Mouse (Mus musculus): ENCODE data around the gene Ppfibp1. TPM values are rescaled to one million over a fixed set of nuclear protein-coding genes. Genes with fewer than 3 reads are reported as not detected.
"Not testable (repeated sequence)": the region's sequence is repeated elsewhere in the genome, so short reads cannot be mapped to it uniquely, and the experiment has no call there.

Ppfibp1 gene
- polyA plus RNA-seq, 1 experiment from 2014 or later: 66.1 TPM

- H3K36me3 ChIP-seq (ENCODE audit: insufficient read depth, low read length): no peaks in the 10 kb centered on the region
- ATAC-seq (ENCODE audit: low FRiP score, low TSS enrichment): peak; percentile 54; the same call in 1 of the 2 replicates
- 94% methylated on average over 9 of the region's 9 CpGs for WGBS
- H3K4me3 ChIP-seq (ENCODE audit: low read length): no peak overlapping the region
- H3K4me1 ChIP-seq (ENCODE audit: insufficient read depth, low read length): no peaks in the 10 kb centered on the region
- peaks cover 4% of the 10 kb centered on the region; the same call in 1 of the 2 replicates for H3K9me3 ChIP-seq (ENCODE audit: low read length)
- H3K27ac ChIP-seq (ENCODE audit: low read length): no peak overlapping the region
- H3K4me2 ChIP-seq (replicated peaks; ENCODE audit: low read depth, low read length): no peak overlapping the region
- no peaks in the 10 kb centered on the region for H3K27me3 ChIP-seq (ENCODE audit: insufficient read depth, low read length)
- no peak overlapping the region for H3K9ac ChIP-seq (replicated peaks; ENCODE audit: low read length)
These were observed 33.1 kb upstream of the Ppfibp1 start for GRCm38 (mm10) chr6:146855185-146855584.

GRCm38 (mm10) chr6:146857386-146857785, 30.9 kb upstream of the Ppfibp1 start:
- H3K36me3 ChIP-seq (ENCODE audit: insufficient read depth, low read length): no peaks in the 10 kb centered on the region
- WGBS: 92% methylated on average over 2 of the region's 2 CpGs
- no peak overlapping the region for H3K9ac ChIP-seq (replicated peaks; ENCODE audit: low read length)
- H3K27me3 ChIP-seq (ENCODE audit: insufficient read depth, low read length): no peaks in the 10 kb centered on the region
- no peak overlapping the region for H3K4me2 ChIP-seq (replicated peaks; ENCODE audit: low read depth, low read length)
- no peak overlapping the region for H3K27ac ChIP-seq (ENCODE audit: low read length)
- no peaks in the 10 kb centered on the region for H3K4me1 ChIP-seq (ENCODE audit: insufficient read depth, low read length)
- ATAC-seq (ENCODE audit: low FRiP score, low TSS enrichment): no peak
- peaks cover 4% of the 10 kb centered on the region; the same call in 1 of the 2 replicates for H3K9me3 ChIP-seq (ENCODE audit: low read length)
- no peak overlapping the region for H3K4me3 ChIP-seq (ENCODE audit: low read length)

- WGBS: 88% methylated on average over 2 of the region's 2 CpGs
- H3K9ac ChIP-seq (replicated peaks; ENCODE audit: low read length): no peak overlapping the region
- H3K27me3 ChIP-seq (ENCODE audit: insufficient read depth, low read length): no peaks in the 10 kb centered on the region
- H3K36me3 ChIP-seq (ENCODE audit: insufficient read depth, low read length): no peaks in the 10 kb centered on the region
- H3K9me3 ChIP-seq (ENCODE audit: low read length): no peaks in the 10 kb centered on the region
- no peak for ATAC-seq (ENCODE audit: low FRiP score, low TSS enrichment)
- no peaks in the 10 kb centered on the region for H3K4me1 ChIP-seq (ENCODE audit: insufficient read depth, low read length)
- H3K4me2 ChIP-seq (replicated peaks; ENCODE audit: low read depth, low read length): no peak overlapping the region
- no peak overlapping the region for H3K27ac ChIP-seq (ENCODE audit: low read length)
- H3K4me3 ChIP-seq (ENCODE audit: low read length): no peak overlapping the region
These were observed 25.1 kb upstream of the Ppfibp1 start for GRCm38 (mm10) chr6:146863154-146863553.

GRCm38 (mm10) chr6:146864370-146864769, 23.9 kb upstream of the Ppfibp1 start:
- not testable (repeated sequence) for H3K36me3 ChIP-seq (ENCODE audit: insufficient read depth, low read length); H3K9me3 ChIP-seq (ENCODE audit: low read length); ATAC-seq (ENCODE audit: low FRiP score, low TSS enrichment); H3K9ac ChIP-seq (replicated peaks; ENCODE audit: low read length); H3K4me3 ChIP-seq (ENCODE audit: low read length); H3K4me1 ChIP-seq (ENCODE audit: insufficient read depth, low read length); H3K4me2 ChIP-seq (replicated peaks; ENCODE audit: low read depth, low read length); H3K27me3 ChIP-seq (ENCODE audit: insufficient read depth, low read length); H3K27ac ChIP-seq (ENCODE audit: low read length)
- WGBS: 83% methylated on average over 2 of the region's 5 CpGs

- H3K4me2 ChIP-seq (replicated peaks; ENCODE audit: low read depth, low read length): no peak overlapping the region
- no peaks in the 10 kb centered on the region for H3K36me3 ChIP-seq (ENCODE audit: insufficient read depth, low read length)
- 84% methylated on average over 4 of the region's 4 CpGs for WGBS
- H3K27me3 ChIP-seq (ENCODE audit: insufficient read depth, low read length): no peaks in the 10 kb centered on the region
- no peaks in the 10 kb centered on the region for H3K4me1 ChIP-seq (ENCODE audit: insufficient read depth, low read length)
- H3K27ac ChIP-seq (ENCODE audit: low read length): no peak overlapping the region
- H3K9ac ChIP-seq (replicated peaks; ENCODE audit: low read length): no peak overlapping the region
- no peak for ATAC-seq (ENCODE audit: low FRiP score, low TSS enrichment)
- H3K9me3 ChIP-seq (ENCODE audit: low read length): no peaks in the 10 kb centered on the region
- H3K4me3 ChIP-seq (ENCODE audit: low read length): no peak overlapping the region
These were observed 22.6 kb upstream of the Ppfibp1 start for GRCm38 (mm10) chr6:146865701-146866100.

- H3K4me3 ChIP-seq (ENCODE audit: low read length): no peak overlapping the region
- 94% methylated on average over 4 of the region's 4 CpGs for WGBS
- H3K36me3 ChIP-seq (ENCODE audit: insufficient read depth, low read length): no peaks in the 10 kb centered on the region
- no peaks in the 10 kb centered on the region; the same call in 1 of the 2 replicates for H3K4me1 ChIP-seq (ENCODE audit: insufficient read depth, low read length)
- H3K27ac ChIP-seq (ENCODE audit: low read length): no peak overlapping the region
- peaks cover 3% of the 10 kb centered on the region; the same call in 1 of the 2 replicates for H3K9me3 ChIP-seq (ENCODE audit: low read length)
- no peak for ATAC-seq (ENCODE audit: low FRiP score, low TSS enrichment)
- no peak overlapping the region for H3K4me2 ChIP-seq (replicated peaks; ENCODE audit: low read depth, low read length)
- H3K9ac ChIP-seq (replicated peaks; ENCODE audit: low read length): no peak overlapping the region
- H3K27me3 ChIP-seq (ENCODE audit: insufficient read depth, low read length): no peaks in the 10 kb centered on the region
These were observed 16.3 kb upstream of the Ppfibp1 start for GRCm38 (mm10) chr6:146871975-146872374.

- ATAC-seq (ENCODE audit: low FRiP score, low TSS enrichment): no peak
These were observed 13.9 kb upstream of the Ppfibp1 start for GRCm38 (mm10) chr6:146874415-146874814.

DNA sequence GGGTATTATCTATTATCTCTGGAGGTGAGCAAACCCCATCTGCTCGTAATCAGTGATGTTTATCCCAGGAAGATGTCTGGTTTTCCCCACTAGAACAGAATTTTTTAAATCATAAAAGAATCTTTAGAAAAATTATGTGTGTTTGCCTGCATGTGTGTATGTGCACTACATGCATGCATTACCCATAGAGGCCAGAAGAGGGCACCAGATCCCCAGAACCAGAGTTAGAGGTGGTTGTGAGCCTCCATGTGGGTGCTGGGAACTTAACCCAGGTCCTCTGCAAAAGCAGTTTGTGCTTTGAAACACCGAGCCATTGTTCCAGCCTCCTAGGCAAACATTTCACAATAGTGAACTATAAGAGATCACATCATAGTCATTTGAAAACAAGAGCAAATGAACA, 11.5 kb upstream of the Ppfibp1 start:
- H3K36me3 ChIP-seq (ENCODE audit: insufficient read depth, low read length): no peaks in the 10 kb centered on the region
- no peak overlapping the region for H3K4me3 ChIP-seq (ENCODE audit: low read length)
- no peak overlapping the region for H3K9ac ChIP-seq (replicated peaks; ENCODE audit: low read length)
- no peak overlapping the region for H3K4me2 ChIP-seq (replicated peaks; ENCODE audit: low read depth, low read length)
- no peaks in the 10 kb centered on the region; the same call in 1 of the 2 replicates for H3K4me1 ChIP-seq (ENCODE audit: insufficient read depth, low read length)
- no peak overlapping the region for H3K27ac ChIP-seq (ENCODE audit: low read length)
- 92% methylated on average over 2 of the region's 2 CpGs for WGBS
- peaks cover 6% of the 10 kb centered on the region; the same call in 1 of the 2 replicates for H3K9me3 ChIP-seq (ENCODE audit: low read length)
- no peaks in the 10 kb centered on the region for H3K27me3 ChIP-seq (ENCODE audit: insufficient read depth, low read length)
- ATAC-seq (ENCODE audit: low FRiP score, low TSS enrichment): no peak

More at GRCm38 (mm10) chr6:146874415-146874814, 13.9 kb upstream of the Ppfibp1 start:
- Histone ChIP-seq H3K9me3 (ENCODE audit: low read length) (peaks cover 6% of the 10 kb centered on the region; the same call in 1 of the 2 replicates), H3K27ac (ENCODE audit: low read length) (no peak overlapping the region), H3K27me3 (ENCODE audit: insufficient read depth, low read length) (no peaks in the 10 kb centered on the region), H3K4me3 (ENCODE audit: low read length) (no peak overlapping the region), H3K9ac (replicated peaks; ENCODE audit: low read length) (no peak overlapping the region), H3K36me3 (ENCODE audit: insufficient read depth, low read length) (no peaks in the 10 kb centered on the region), H3K4me2 (replicated peaks; ENCODE audit: low read depth, low read length) (no peak overlapping the region), H3K4me1 (ENCODE audit: insufficient read depth, low read length) (no peaks in the 10 kb centered on the region; the same call in 1 of the 2 replicates)
- 48% methylated on average over 6 of the region's 6 CpGs for WGBS

- no peak for ATAC-seq (ENCODE audit: low FRiP score, low TSS enrichment)
- Histone ChIP-seq H3K4me1 (ENCODE audit: insufficient read depth, low read length) (no peaks in the 10 kb centered on the region; the same call in 1 of the 2 replicates), H3K9ac (replicated peaks; ENCODE audit: low read length) (no peak overlapping the region), H3K9me3 (ENCODE audit: low read length) (peaks cover 6% of the 10 kb centered on the region; the same call in 1 of the 2 replicates), H3K36me3 (ENCODE audit: insufficient read depth, low read length) (no peaks in the 10 kb centered on the region), H3K27me3 (ENCODE audit: insufficient read depth, low read length) (no peaks in the 10 kb centered on the region), H3K4me3 (ENCODE audit: low read length) (no peak overlapping the region), H3K27ac (ENCODE audit: low read length) (no peak overlapping the region), H3K4me2 (replicated peaks; ENCODE audit: low read depth, low read length) (no peak overlapping the region)
- WGBS: 91% methylated on average over 12 of the region's 12 CpGs
These were observed 10.8 kb upstream of the Ppfibp1 start for GRCm38 (mm10) chr6:146877425-146878045.

GRCm38 (mm10) chr6:146878926-146879325, 9.4 kb upstream of the Ppfibp1 start:
- H3K4me1 ChIP-seq (ENCODE audit: insufficient read depth, low read length): no peaks in the 10 kb centered on the region; the same call in 1 of the 2 replicates
- H3K27ac ChIP-seq (ENCODE audit: low read length): no peak overlapping the region
- no peaks in the 10 kb centered on the region for H3K27me3 ChIP-seq (ENCODE audit: insufficient read depth, low read length)
- H3K4me2 ChIP-seq (replicated peaks; ENCODE audit: low read depth, low read length): no peak overlapping the region
- peaks cover 6% of the 10 kb centered on the region; the same call in 1 of the 2 replicates for H3K9me3 ChIP-seq (ENCODE audit: low read length)
- no peaks in the 10 kb centered on the region for H3K36me3 ChIP-seq (ENCODE audit: insufficient read depth, low read length)
- H3K4me3 ChIP-seq (ENCODE audit: low read length): no peak overlapping the region
- no peak overlapping the region for H3K9ac ChIP-seq (replicated peaks; ENCODE audit: low read length)
- WGBS: 31% methylated on average over 10 of the region's 10 CpGs
- ATAC-seq (ENCODE audit: low FRiP score, low TSS enrichment): no peak

Data from kidney, embryonic 16.5 days (tissue).